1 mouse cellular context compared by ENCODE assay signal in the genomic region with DNA sequence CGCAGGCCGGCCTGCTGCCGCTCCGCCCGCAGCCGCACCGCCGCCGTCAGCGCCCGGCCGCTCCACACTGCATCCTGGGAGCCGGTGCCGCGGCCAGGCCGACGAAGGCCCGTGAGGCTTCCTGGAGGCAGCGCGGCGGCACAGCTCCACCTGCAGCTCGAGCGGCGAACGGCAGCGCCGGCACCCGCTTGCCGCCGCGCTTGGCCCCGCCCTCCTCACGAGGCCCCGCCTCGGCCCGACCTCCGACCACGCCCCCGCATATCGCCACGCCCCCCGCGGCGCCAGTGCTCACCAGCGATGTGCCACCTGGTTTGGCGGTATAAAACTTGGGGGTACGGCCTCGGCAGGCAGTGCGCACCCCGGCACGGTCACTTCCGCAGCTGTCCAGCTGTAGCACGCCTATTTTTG.
TF ChIP-seq lines count a peak whose summit lies in the region.

A gene (minus strand): TSS at position 123 of the 408 bp plus-strand sequence.

TF ChIP-seq in MEL, 35 proteins besides CTCF, POLR2A, EP300 and RAD21 (continued from another document):
- no peak for TF ChIP-seq JUND (IDR thresholded peaks at IDR 0.05; ENCODE audit: low read depth, low read length)
